15 mouse cellular contexts compared by ENCODE assay signal in genomic region chr6:125888596-125888995, GRCm38 (mm10).
"Had no signal": no experiment of that assay in that cellular context is flagged by ENCODE, and none has a peak within 500 bp of the region (broad histone marks: within the 10 kb centered on the region; RNA-seq: fewer than 3 reads in every experiment).

No protein-coding gene starts in this region.

- H3K4me1 ChIP-seq: neural tube, embryonic 13.5 days; stomach, embryonic 15.5 days had no signal

- H3K9ac ChIP-seq: neural tube, embryonic 13.5 days; stomach, embryonic 15.5 days had no signal

- DNase-seq: retina, postnatal 1 day; right cerebral cortex, adult 18-20 months; right cerebral cortex, postnatal 14 days; right cerebral cortex, postnatal 25 days; right cerebral cortex, postnatal 4 days; spleen, adult 18-20 months; thymus, adult 18-20 months; thymus, adult 2 months; thymus, postnatal 14 days; thymus, postnatal 25 days; thymus, postnatal 36 days; thymus, postnatal 4 days had no signal

- H3K4me2 ChIP-seq: neural tube, embryonic 13.5 days; stomach, embryonic 15.5 days had no signal

- H3K9me3 ChIP-seq: stomach, embryonic 15.5 days had no signal

- H3K27me3 ChIP-seq: neural tube, embryonic 13.5 days; stomach, embryonic 15.5 days had no signal

- H3K4me3 ChIP-seq: neural tube, embryonic 13.5 days; stomach, embryonic 15.5 days had no signal

- H3K36me3 ChIP-seq: neural tube, embryonic 13.5 days; stomach, embryonic 15.5 days had no signal

- H3K27ac ChIP-seq: neural tube, embryonic 13.5 days; stomach, embryonic 15.5 days; stomach, postnatal 0 days had no signal
